Mouse (Mus musculus): ENCODE data around the gene Ephb2.

DNA sequence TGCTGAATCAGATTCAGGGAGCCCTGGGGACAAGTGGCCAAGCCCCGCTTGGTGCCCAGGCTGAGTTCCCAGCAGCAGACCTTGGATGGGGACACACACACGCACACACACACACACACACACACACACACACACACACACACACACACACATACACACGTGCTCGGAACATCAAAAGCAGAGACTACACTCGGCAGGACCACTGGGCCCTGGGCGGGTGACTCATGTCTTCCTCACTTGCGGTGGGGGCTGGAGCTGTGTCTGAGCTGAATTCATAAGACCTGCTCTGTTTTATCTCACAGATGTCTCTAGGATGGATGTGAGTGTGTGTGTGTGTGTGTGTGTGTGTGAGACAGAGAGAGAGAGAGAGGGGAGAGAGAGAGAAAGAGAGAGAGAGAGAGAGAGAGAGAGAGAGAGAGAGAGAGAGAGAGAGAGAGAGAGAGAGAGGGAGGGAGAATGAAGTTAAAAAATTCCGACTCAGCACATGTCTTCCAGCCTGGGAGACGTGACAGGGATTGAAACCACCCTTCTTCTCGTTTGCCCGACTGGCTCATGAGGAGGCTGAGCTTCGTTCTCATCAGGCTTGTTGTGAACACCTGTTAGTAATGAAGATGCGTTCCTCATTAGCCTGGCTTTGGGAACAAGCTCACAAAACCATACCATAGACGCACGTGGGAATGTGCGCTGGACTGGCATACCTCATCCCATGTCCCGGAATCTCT lies 113.3 kb downstream of the Ephb2 start:
- TF ChIP-seq TAL1 (IDR thresholded peaks at IDR 0.05; ENCODE audit: low read length) (no peak), GATA1 (IDR thresholded peaks at IDR 0.05; ENCODE audit: low read length) (no peak)
